Mouse (Mus musculus) ES-E14 (cell line): ENCODE measurements at regions not wholly inside any gene's neighbourhood (a gene's known extent, or its start where the extent isn't known, plus 50 kb on each side); places are given as distances from the start of the nearest gene placed in this dataset.

Source experiments
- DNase-seq: peaks from one replicate; pipeline ENCODE4 v3.0.0-alpha.2; 2013; ENCODE audit warnings: low read depth, low spot score
- H3K27ac ChIP-seq: 2 replicates; pipeline ENCODE4 v1.5.1; 2012; ENCODE audit warnings: low read depth, mild to moderate bottlenecking, low read length, moderate library complexity, mixed read lengths; ENCODE audit not compliant: poor library complexity, insufficient read depth, severe bottlenecking
- H3K36me3 ChIP-seq: 2 replicates; pipeline ENCODE4 v1.6.1; 2012; ENCODE audit warnings: mild to moderate bottlenecking, low read length, moderate library complexity, mixed read lengths; ENCODE audit not compliant: control insufficient read depth, poor library complexity, insufficient read depth, severe bottlenecking
- H3K4me1 ChIP-seq, 2 experiments: fragments of 150-350 bp in 1 of 2; sonication (generic) in 1 of 2; 2 replicates each; pipeline ENCODE4 v1.6.1; 2012; ENCODE audit warnings: low read length in 2 of 2, mild to moderate bottlenecking in 1 of 2, mixed read lengths in 1 of 2; ENCODE audit not compliant: control insufficient read depth in 2 of 2, insufficient read depth in 2 of 2, poor library complexity in 1 of 2
- H3K4me3 ChIP-seq, 2 experiments: fragments of 150-350 bp in 1 of 2; sonication (generic) in 1 of 2; 2 replicates each; pipeline ENCODE4 v1.5.1; 2012; ENCODE audit warnings: low read length in 2 of 2, low read depth in 1 of 2, mild to moderate bottlenecking in 1 of 2, mixed read lengths in 1 of 2; ENCODE audit not compliant: insufficient read depth in 1 of 2, poor library complexity in 1 of 2, severe bottlenecking in 1 of 2
- H3K9ac ChIP-seq: 2 replicates; pipeline ENCODE4 v1.6.1; 2012; ENCODE audit warnings: low read depth, mild to moderate bottlenecking, low read length, mixed read lengths; ENCODE audit not compliant: poor library complexity, insufficient read depth, severe bottlenecking
- H3K9me3 ChIP-seq: fragments of 150-350 bp; sonication (generic); 2 replicates; pipeline ENCODE4 v1.6.1; 2012; ENCODE audit warnings: low read depth, mild to moderate bottlenecking, low read length; ENCODE audit not compliant: control insufficient read depth, insufficient read depth
- CHD2 ChIP-seq: IDR thresholded peaks from 2 replicates; pipeline ENCODE4 v1.6.1; 2014; ENCODE audit warnings: mild to moderate bottlenecking, low read depth, low read length, inconsistent platforms
- HCFC1 ChIP-seq: IDR thresholded peaks from 2 replicates; pipeline ENCODE4 v1.6.1; 2012; ENCODE audit warnings: low read length, inconsistent platforms, borderline replicate concordance; ENCODE audit not compliant: insufficient read depth
- MAFK ChIP-seq: IDR thresholded peaks from 2 replicates; pipeline ENCODE4 v1.6.1; 2014; ENCODE audit warnings: mild to moderate bottlenecking, low read depth, low read length, inconsistent platforms; ENCODE audit not compliant: insufficient read depth
- ZC3H11A ChIP-seq: IDR thresholded peaks from 2 replicates; pipeline ENCODE4 v1.6.1; 2012; ENCODE audit warnings: low read depth, mild to moderate bottlenecking, inconsistent platforms, low read length, borderline replicate concordance
- ZNF384 ChIP-seq: IDR thresholded peaks from 2 replicates; pipeline ENCODE4 v1.6.1; 2012; ENCODE audit warnings: low read depth, low read length, inconsistent platforms
- in situ Hi-C, 2 experiments: fragments of 600-800 bp; cut with MboI; formaldehyde crosslinking; loops; one replicate each; pipeline ENCODE4 v1.15.1; 2025; ENCODE audit warnings: low sequenced_read_pairs in 2 of 2, inconsistent platforms in 1 of 2; ENCODE audit not compliant: unreplicated experiment in 2 of 2

DNA sequence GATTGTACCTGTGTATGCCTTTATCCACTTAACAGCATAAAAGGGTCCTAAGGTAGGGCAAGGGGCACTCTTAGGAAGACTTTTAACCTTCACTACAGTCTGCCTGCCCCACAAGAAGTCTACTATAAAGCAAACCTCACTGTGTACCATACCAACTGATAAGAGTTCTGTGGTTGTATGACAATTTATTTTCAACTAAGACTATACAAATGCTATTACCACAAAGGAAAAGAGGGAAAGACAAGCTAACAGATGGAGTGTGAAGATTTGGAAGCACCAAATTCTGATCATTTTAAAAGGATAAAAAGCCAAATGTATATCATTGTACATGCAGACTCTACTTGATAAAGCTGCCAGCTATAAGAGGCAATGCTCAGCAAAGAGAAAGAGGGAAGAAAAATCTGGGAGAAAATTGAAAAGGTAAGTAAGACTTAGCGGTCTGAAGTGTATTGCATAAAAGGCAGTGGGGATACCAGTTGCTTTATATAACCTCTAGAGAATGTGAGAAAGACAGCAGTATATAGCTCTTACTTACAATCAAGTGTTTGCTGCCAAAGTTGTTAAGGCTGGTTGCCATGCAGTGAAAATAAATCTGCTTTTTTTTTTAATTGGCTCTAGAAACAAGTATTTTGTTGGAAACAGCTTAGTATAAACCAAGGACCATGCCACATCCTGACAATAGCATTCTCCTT is 328.8 kb downstream of the Tex13c3 start:
- H3K4me1 ChIP-seq, result no peaks in the 10 kb centered on the region
- H3K9me3 ChIP-seq, result no peaks in the 10 kb centered on the region
- no peak overlapping the region for H3K9ac ChIP-seq
- no peaks in the 10 kb centered on the region for H3K36me3 ChIP-seq
- in situ Hi-C loops, result no loop called here
- H3K4me3 ChIP-seq, result no peak overlapping the region
- DNase-seq, result no peak
- no peak overlapping the region for H3K27ac ChIP-seq
- no peak for TF ChIP-seq HCFC1
- TF ChIP-seq ZC3H11A, result no peak
- no peak for TF ChIP-seq MAFK
- no peak for TF ChIP-seq CHD2
- no peak for TF ChIP-seq ZNF384

DNA sequence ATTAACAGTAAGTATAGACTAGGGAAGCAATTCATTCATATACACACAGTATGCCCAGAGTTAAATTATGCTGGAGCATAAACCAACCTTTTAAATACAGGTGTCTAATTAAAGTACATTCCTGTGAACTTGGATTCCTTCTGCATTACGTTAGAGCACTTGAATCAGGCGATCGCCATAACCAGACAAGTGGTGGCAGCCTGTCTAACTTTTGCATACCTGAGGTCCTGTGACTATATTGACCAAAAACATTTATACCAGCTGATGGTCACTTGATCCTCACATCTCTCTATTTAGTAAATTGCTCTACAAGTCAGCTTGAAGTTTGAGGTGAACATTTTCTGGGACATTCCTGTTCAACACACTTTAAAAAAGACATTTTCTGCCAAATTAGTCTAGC is 330.5 kb downstream of the Tex13c3 start:
- no peak overlapping the region for H3K4me3 ChIP-seq
- no peaks in the 10 kb centered on the region for H3K36me3 ChIP-seq
- in situ Hi-C loops, result no loop called here
- H3K4me1 ChIP-seq, result no peaks in the 10 kb centered on the region
- TF ChIP-seq CHD2 (no peak), HCFC1 (no peak), MAFK (no peak), ZNF384 (no peak), ZC3H11A (no peak)
- no peak overlapping the region for H3K27ac ChIP-seq
- no peak for DNase-seq
- H3K9me3 ChIP-seq, result no peaks in the 10 kb centered on the region
- no peak overlapping the region for H3K9ac ChIP-seq

DNA sequence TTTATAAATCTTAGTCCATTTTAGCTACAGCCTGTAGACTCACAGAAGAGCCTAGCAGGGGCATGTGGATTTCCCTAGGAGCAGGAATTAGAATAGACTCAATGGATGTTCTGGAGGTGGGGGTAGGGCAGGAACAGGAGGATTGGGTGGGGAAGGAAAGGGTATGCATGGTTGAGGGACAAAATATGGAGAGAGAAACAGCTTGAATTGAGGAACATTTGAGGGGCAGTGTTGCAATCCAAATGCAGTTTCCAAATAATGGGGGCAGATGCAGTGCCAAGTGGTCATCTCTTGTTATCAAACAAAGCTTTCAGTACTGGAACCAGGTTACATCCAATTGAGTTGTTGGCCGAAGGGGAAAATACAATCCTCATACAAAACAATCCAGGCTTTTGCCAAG is 332.4 kb downstream of the Tex13c3 start:
- no peaks in the 10 kb centered on the region for H3K36me3 ChIP-seq
- no peaks in the 10 kb centered on the region for H3K4me1 ChIP-seq
- no peak for TF ChIP-seq ZC3H11A
- TF ChIP-seq CHD2, result no peak
- no peak for TF ChIP-seq MAFK
- H3K27ac ChIP-seq, result no peak overlapping the region
- no peak for DNase-seq
- no peak overlapping the region for H3K4me3 ChIP-seq
- H3K9ac ChIP-seq, result no peak overlapping the region
- no peaks in the 10 kb centered on the region for H3K9me3 ChIP-seq
- in situ Hi-C loops, result no loop called here

DNA sequence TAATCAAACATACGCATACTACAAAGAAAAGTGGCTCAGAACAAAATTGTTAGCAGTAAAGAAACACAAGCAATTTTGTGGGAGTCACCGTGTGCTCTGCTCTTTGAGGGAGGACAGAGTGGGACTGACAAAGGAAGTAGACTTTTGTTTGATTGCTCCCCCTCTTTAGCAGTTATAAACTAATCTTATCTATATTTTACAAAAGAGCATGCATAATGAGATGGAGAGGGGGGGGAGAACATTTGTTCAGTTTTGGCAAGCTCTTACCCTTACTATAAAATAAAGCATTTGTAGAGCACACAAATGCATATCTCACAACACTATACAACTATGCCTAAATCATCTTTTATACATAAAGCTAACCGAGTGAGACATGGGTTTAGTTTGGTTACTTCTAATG is 332.9 kb downstream of the Tex13c3 start:
- no peaks in the 10 kb centered on the region for H3K9me3 ChIP-seq
- H3K4me3 ChIP-seq, result no peak overlapping the region
- H3K36me3 ChIP-seq, result no peaks in the 10 kb centered on the region
- TF ChIP-seq MAFK, result no peak
- no peak for TF ChIP-seq HCFC1
- no peak for TF ChIP-seq ZC3H11A
- TF ChIP-seq CHD2, result no peak
- no peak for TF ChIP-seq ZNF384
- H3K4me1 ChIP-seq, result no peaks in the 10 kb centered on the region
- H3K9ac ChIP-seq, result no peak overlapping the region
- in situ Hi-C loops, result no loop called here
- H3K27ac ChIP-seq, result no peak overlapping the region
- no peak for DNase-seq

DNA sequence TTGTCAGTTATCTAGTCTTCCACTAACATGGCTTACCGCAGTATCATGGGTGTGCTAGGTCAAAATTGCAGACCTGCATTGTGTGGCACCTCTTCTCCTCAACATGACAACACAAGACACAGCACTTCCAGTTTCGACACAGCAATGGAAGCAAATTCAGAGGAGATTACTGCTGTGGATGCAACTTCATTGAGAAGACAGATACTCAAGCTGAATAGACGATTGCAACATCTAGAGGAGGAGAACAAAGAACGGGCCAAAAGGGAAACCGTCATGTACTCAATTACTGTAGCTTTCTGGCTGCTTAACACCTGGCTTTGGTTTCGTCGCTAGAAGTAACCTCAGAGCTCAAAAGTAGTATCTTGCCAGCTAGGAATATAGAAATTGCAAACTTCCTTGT is 368.4 kb downstream of the Tex13c3 start:
- no peak overlapping the region for H3K4me3 ChIP-seq
- in situ Hi-C loops, result no loop called here
- no peaks in the 10 kb centered on the region for H3K9me3 ChIP-seq
- no peaks in the 10 kb centered on the region for H3K4me1 ChIP-seq
- no peak overlapping the region for H3K27ac ChIP-seq
- H3K9ac ChIP-seq, result no peak overlapping the region
- H3K36me3 ChIP-seq, result no peaks in the 10 kb centered on the region
- TF ChIP-seq CHD2, result no peak
- TF ChIP-seq ZNF384, result no peak
- no peak for TF ChIP-seq ZC3H11A
- TF ChIP-seq MAFK, result no peak
- no peak for TF ChIP-seq HCFC1
- no peak for DNase-seq
